Mouse (Mus musculus): ENCODE data around the gene Pced1b. TPM values are rescaled to one million over a fixed set of nuclear protein-coding genes. Genes with fewer than 3 reads are reported as not detected.

Pced1b gene
- total RNA-seq, 2 experiments from 2014 or later = 9.3 to 9.6 TPM

- no peak for DNase-seq (ENCODE audit: extremely low spot score in 1 of 2, low spot score in 1 of 2)
Measured at GRCm38 (mm10) chr15:97422212-97422944, 175.5 kb downstream of the Pced1b start.

DNA sequence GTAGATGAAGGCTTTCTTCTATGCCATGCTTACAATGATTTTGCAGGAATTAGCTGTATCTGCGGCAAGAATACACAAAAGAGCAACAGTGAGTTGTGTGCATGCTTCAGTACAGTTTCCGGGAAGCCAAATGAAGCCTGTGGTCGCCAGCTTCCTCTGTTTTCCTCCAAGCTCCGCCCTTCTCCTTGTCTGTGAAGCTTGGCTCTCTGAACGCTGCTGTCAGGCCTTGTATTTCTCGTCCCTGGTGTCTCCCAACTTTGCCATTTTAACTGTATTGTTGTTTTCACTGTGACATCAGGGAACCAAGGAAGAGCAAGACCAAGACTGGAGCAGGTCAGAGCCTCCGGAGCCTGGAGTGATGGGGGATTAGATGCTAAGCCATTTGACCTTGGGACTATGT is 177.5 kb downstream of the Pced1b start:
- no peak for DNase-seq (ENCODE audit: extremely low spot score in 1 of 2, low spot score in 1 of 2)

- DNase-seq (ENCODE audit: extremely low spot score in 1 of 2, low spot score in 1 of 2) = no peak
Measured at GRCm38 (mm10) chr15:97424961-97425360, 178.1 kb downstream of the Pced1b start.

GRCm38 (mm10) chr15:97429201-97429900 is 182.4 kb downstream of the Pced1b start:
- no peak for DNase-seq (ENCODE audit: extremely low spot score in 1 of 2, low spot score in 1 of 2)

- no peak for DNase-seq (ENCODE audit: extremely low spot score in 1 of 2, low spot score in 1 of 2)
Measured at GRCm38 (mm10) chr15:97431533-97431932, 184.6 kb downstream of the Pced1b start.

DNA sequence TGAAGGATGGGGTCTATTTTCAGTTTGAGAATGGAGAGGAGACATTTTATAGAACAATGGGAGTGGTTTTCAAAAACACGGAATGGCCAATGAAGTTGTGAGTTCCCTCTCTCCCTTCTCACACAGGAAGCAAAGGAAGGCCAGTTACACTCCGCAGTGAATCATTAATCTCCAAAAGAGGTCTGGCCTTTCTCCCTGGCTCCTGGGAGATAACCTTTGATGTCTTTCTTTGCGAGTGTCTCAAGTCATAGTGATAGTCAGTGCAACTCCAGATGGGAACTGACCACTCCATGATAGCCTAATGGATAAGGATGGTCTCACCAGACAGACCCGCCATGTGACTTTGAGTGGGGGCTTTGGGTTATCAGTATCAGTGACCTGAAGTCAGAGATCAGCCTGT is 185.3 kb downstream of the Pced1b start:
- no peak for DNase-seq (ENCODE audit: extremely low spot score in 1 of 2, low spot score in 1 of 2)

Other genes starting within 250 kb of the Pced1b start
- gene Slc38a4, start 191.2 kb upstream of the Pced1b start, total RNA-seq (2021) = under 1 TPM; 0.77 to 0.91 TPM
- 10 to 100 TPM; 19.5 to 21.0 TPM for gene Amigo2, start 180 bp downstream of the Pced1b start, total RNA-seq (2021)